Mouse (Mus musculus): Measurements from ENCODE around the gene Cmas.
A peak's percentile ranks its signal among the peaks of the same experiment; 100 is the strongest.

The Cmas gene

GRCm38 (mm10) chr6:142793468-142793867 lies 37.0 kb downstream of the Cmas start:
- DNase-seq (ENCODE audit: extremely low spot score), result no peak

- DNase-seq (ENCODE audit: extremely low spot score), result no peak
These were observed 38.6 kb downstream of the Cmas start for GRCm38 (mm10) chr6:142795087-142795486.

- no peak for DNase-seq (ENCODE audit: extremely low spot score)
These were observed 39.4 kb downstream of the Cmas start for GRCm38 (mm10) chr6:142795655-142796441.

- no peak for DNase-seq (ENCODE audit: extremely low spot score)
These were observed 41.5 kb downstream of the Cmas start for GRCm38 (mm10) chr6:142797996-142798395.

- no peak for DNase-seq (ENCODE audit: extremely low spot score)
These were observed 42.4 kb downstream of the Cmas start for GRCm38 (mm10) chr6:142798837-142799236.

- no peak for DNase-seq (ENCODE audit: extremely low spot score)
These were observed 43.4 kb downstream of the Cmas start for GRCm38 (mm10) chr6:142799704-142800374.

- no peak for DNase-seq (ENCODE audit: extremely low spot score)
These were observed 45.2 kb downstream of the Cmas start for GRCm38 (mm10) chr6:142801687-142802086.

GRCm38 (mm10) chr6:142802617-142803525 lies 46.4 kb downstream of the Cmas start:
- DNase-seq (ENCODE audit: extremely low spot score), result no peak

GRCm38 (mm10) chr6:142804402-142804801 lies 47.9 kb downstream of the Cmas start, which contains the start of gene Sult6b2:
TSS of gene Sult6b2 (minus strand) at chr6:142804502.
- no peak for DNase-seq (ENCODE audit: extremely low spot score)

- DNase-seq (ENCODE audit: extremely low spot score), result no peak
These were observed 49.8 kb downstream of the Cmas start for GRCm38 (mm10) chr6:142806326-142806725.

GRCm38 (mm10) chr6:142809373-142810098 lies 53.0 kb downstream of the Cmas start:
- DNase-seq (ENCODE audit: extremely low spot score), result no peak

- no peak for DNase-seq (ENCODE audit: extremely low spot score)
These were observed 53.8 kb downstream of the Cmas start for GRCm38 (mm10) chr6:142810239-142810638.

- DNase-seq (ENCODE audit: extremely low spot score), result no peak
These were observed 56.5 kb downstream of the Cmas start for GRCm38 (mm10) chr6:142812969-142813368.

- DNase-seq (ENCODE audit: extremely low spot score), result no peak
These were observed 57.5 kb downstream of the Cmas start for GRCm38 (mm10) chr6:142814011-142814410.

GRCm38 (mm10) chr6:142814495-142814921 lies 58.0 kb downstream of the Cmas start:
- DNase-seq (ENCODE audit: extremely low spot score), result peak; percentile 86

GRCm38 (mm10) chr6:142815513-142815912 lies 59.0 kb downstream of the Cmas start:
- no peak for DNase-seq (ENCODE audit: extremely low spot score)

- no peak for DNase-seq (ENCODE audit: extremely low spot score)
These were observed 61.8 kb downstream of the Cmas start for GRCm38 (mm10) chr6:142818306-142818705.

- DNase-seq (ENCODE audit: extremely low spot score), result no peak
These were observed 66.7 kb downstream of the Cmas start for GRCm38 (mm10) chr6:142823008-142823787.

All from embryo, embryonic 9.5 days (tissue).